Mouse (Mus musculus): Measurements from ENCODE around the gene Atpif1. TPM values are rescaled to one million over a fixed set of nuclear protein-coding genes. Genes with fewer than 3 reads are reported as not detected.

Gene Atpif1
- polyA plus RNA-seq, 1 experiment: 539 TPM

- TF ChIP-seq CTCF (IDR thresholded peaks at IDR 0.05; ENCODE audit: low read depth, low read length) (no peak), POLR2A (IDR thresholded peaks at IDR 0.05; ENCODE audit: borderline replicate concordance, low read depth, low read length) (no peak)
- Histone ChIP-seq H3K4me3 (ENCODE audit: insufficient read depth, low read length) (no peak overlapping the region), H3K27ac (ENCODE audit: insufficient read depth, low read depth, low read length) (no peak overlapping the region), H3K4me1 (ENCODE audit: control insufficient read depth, insufficient read depth, low read length) (peaks cover 37% of the 10 kb centered on the region)
These were observed 21.4 kb downstream of the Atpif1 start for GRCm38 (mm10) chr4:132512080-132512479.

GRCm38 (mm10) chr4:132510352-132510798, 23.1 kb downstream of the Atpif1 start, which contains the start of gene Sesn2:
Sesn2 (minus strand) TSS chr4:132510501.
- no peak for TF ChIP-seq CTCF (IDR thresholded peaks at IDR 0.05; ENCODE audit: low read depth, low read length)
- peak; percentile 80; the same call in 1 of the 2 replicates for TF ChIP-seq POLR2A (IDR thresholded peaks at IDR 0.05; ENCODE audit: borderline replicate concordance, low read depth, low read length)
- Histone ChIP-seq H3K27ac (ENCODE audit: insufficient read depth, low read depth, low read length) (peak within 1 kb of the TSS; percentile 52), H3K4me1 (ENCODE audit: control insufficient read depth, insufficient read depth, low read length) (peaks cover 43% of the 10 kb centered on the region)

GRCm38 (mm10) chr4:132509621-132510296, 23.7 kb downstream of the Atpif1 start:
- Histone ChIP-seq H3K4me1 (ENCODE audit: control insufficient read depth, insufficient read depth, low read length) (peaks cover 48% of the 10 kb centered on the region), H3K27ac (ENCODE audit: insufficient read depth, low read depth, low read length) (peak overlapping the region; percentile 52), H3K4me3 (ENCODE audit: insufficient read depth, low read length) (peak overlapping the region; percentile 86)
- TF ChIP-seq POLR2A (IDR thresholded peaks at IDR 0.05; ENCODE audit: borderline replicate concordance, low read depth, low read length) (no peak), CTCF (IDR thresholded peaks at IDR 0.05; ENCODE audit: low read depth, low read length) (no peak)

More at GRCm38 (mm10) chr4:132510352-132510798, 23.1 kb downstream of the Atpif1 start, which contains the start of gene Sesn2:
- peak within 1 kb of the TSS; percentile 86 for H3K4me3 ChIP-seq (ENCODE audit: insufficient read depth, low read length)

GRCm38 (mm10) chr4:132507210-132507609, 26.2 kb downstream of the Atpif1 start:
- Histone ChIP-seq H3K4me3 (ENCODE audit: insufficient read depth, low read length) (no peak overlapping the region), H3K4me1 (ENCODE audit: control insufficient read depth, insufficient read depth, low read length) (peaks cover 43% of the 10 kb centered on the region), H3K27ac (ENCODE audit: insufficient read depth, low read depth, low read length) (no peak overlapping the region)
- TF ChIP-seq POLR2A (IDR thresholded peaks at IDR 0.05; ENCODE audit: borderline replicate concordance, low read depth, low read length) (no peak), CTCF (IDR thresholded peaks at IDR 0.05; ENCODE audit: low read depth, low read length) (no peak)

- Histone ChIP-seq H3K27ac (ENCODE audit: insufficient read depth, low read depth, low read length) (no peak overlapping the region), H3K4me3 (ENCODE audit: insufficient read depth, low read length) (no peak overlapping the region), H3K4me1 (ENCODE audit: control insufficient read depth, insufficient read depth, low read length) (peaks cover 42% of the 10 kb centered on the region)
- TF ChIP-seq CTCF (IDR thresholded peaks at IDR 0.05; ENCODE audit: low read depth, low read length): no peak
- TF ChIP-seq POLR2A (IDR thresholded peaks at IDR 0.05; ENCODE audit: borderline replicate concordance, low read depth, low read length): no peak
These were observed 27.2 kb downstream of the Atpif1 start for GRCm38 (mm10) chr4:132506250-132506649.

GRCm38 (mm10) chr4:132505800-132506199, 27.7 kb downstream of the Atpif1 start:
- Histone ChIP-seq H3K4me1 (ENCODE audit: control insufficient read depth, insufficient read depth, low read length) (peaks cover 41% of the 10 kb centered on the region), H3K4me3 (ENCODE audit: insufficient read depth, low read length) (no peak overlapping the region), H3K27ac (ENCODE audit: insufficient read depth, low read depth, low read length) (peak overlapping the region; percentile 33)
- TF ChIP-seq POLR2A (IDR thresholded peaks at IDR 0.05; ENCODE audit: borderline replicate concordance, low read depth, low read length) (no peak), CTCF (IDR thresholded peaks at IDR 0.05; ENCODE audit: low read depth, low read length) (no peak)

GRCm38 (mm10) chr4:132505034-132505738, 28.3 kb downstream of the Atpif1 start:
- Histone ChIP-seq H3K27ac (ENCODE audit: insufficient read depth, low read depth, low read length) (peak overlapping the region; percentile 73), H3K4me3 (ENCODE audit: insufficient read depth, low read length) (no peak overlapping the region), H3K4me1 (ENCODE audit: control insufficient read depth, insufficient read depth, low read length) (peaks cover 44% of the 10 kb centered on the region)
- TF ChIP-seq POLR2A (IDR thresholded peaks at IDR 0.05; ENCODE audit: borderline replicate concordance, low read depth, low read length): no peak
- TF ChIP-seq CTCF (IDR thresholded peaks at IDR 0.05; ENCODE audit: low read depth, low read length): no peak

- peaks cover 42% of the 10 kb centered on the region for H3K4me1 ChIP-seq (ENCODE audit: control insufficient read depth, insufficient read depth, low read length)
These were observed 30.1 kb downstream of the Atpif1 start for GRCm38 (mm10) chr4:132503344-132503743.

GRCm38 (mm10) chr4:132501639-132502038, 31.8 kb downstream of the Atpif1 start:
- H3K4me1 ChIP-seq (ENCODE audit: control insufficient read depth, insufficient read depth, low read length): peaks cover 32% of the 10 kb centered on the region
- no peak overlapping the region for H3K27ac ChIP-seq (ENCODE audit: insufficient read depth, low read depth, low read length)

More at GRCm38 (mm10) chr4:132503344-132503743, 30.1 kb downstream of the Atpif1 start:
- no peak overlapping the region for H3K27ac ChIP-seq (ENCODE audit: insufficient read depth, low read depth, low read length)
- TF ChIP-seq CTCF (IDR thresholded peaks at IDR 0.05; ENCODE audit: low read depth, low read length) (no peak), POLR2A (IDR thresholded peaks at IDR 0.05; ENCODE audit: borderline replicate concordance, low read depth, low read length) (no peak)
- no peak overlapping the region for H3K4me3 ChIP-seq (ENCODE audit: insufficient read depth, low read length)

More at GRCm38 (mm10) chr4:132501639-132502038, 31.8 kb downstream of the Atpif1 start:
- no peak overlapping the region for H3K4me3 ChIP-seq (ENCODE audit: insufficient read depth, low read length)
- TF ChIP-seq POLR2A (IDR thresholded peaks at IDR 0.05; ENCODE audit: borderline replicate concordance, low read depth, low read length): no peak
- no peak for TF ChIP-seq CTCF (IDR thresholded peaks at IDR 0.05; ENCODE audit: low read depth, low read length)

Measured in bone marrow macrophage, adult 2 months (primary cell).